Mouse (Mus musculus): ENCODE measurements around the gene Cd99l2. TPM values are rescaled to one million over a fixed set of nuclear protein-coding genes. Genes with fewer than 3 reads are reported as not detected.

Cd99l2 gene
- polyA plus RNA-seq (2014; fragmentation: Illumina TruSeq; extraction: RNeasy Lipid Tissue Mini Kit (QIAGEN cat#74804); ENCODE audit: low read depth, low replicate concordance) = 77.3 TPM

DNA sequence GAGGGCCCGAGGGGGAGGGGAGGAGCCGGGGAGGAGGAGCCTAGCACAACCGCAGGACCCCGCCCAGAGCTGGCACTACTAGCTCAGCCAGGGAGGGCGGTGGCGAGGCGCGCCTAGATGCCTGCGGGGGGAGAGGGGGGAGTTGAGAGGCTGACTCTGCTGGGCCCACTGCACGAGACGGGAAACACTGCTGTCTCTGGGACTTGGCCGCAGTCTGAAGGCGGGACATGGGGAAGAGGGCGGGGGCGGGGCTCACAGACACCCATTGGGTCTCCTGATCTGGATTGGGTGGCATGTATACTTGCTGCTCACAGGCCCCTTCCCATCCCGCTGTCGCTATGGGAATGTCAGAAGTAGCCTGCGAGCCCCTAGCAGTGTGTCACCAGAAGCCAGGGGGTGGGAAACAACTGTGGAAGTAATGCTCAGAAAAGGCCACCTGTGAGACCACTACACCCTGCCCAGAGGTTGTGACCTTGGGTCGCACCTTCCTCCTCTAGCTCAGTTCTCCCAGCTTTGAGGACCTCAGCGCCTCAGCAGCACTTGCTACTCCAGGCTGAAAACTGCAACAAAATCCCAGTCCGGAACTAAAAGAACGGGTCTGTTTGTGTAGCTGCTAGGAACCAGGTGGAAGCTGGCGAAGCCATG is at the start of gene Cd99l2:
Gene Cd99l2, minus strand, starts transcription at position 216 of the 645 bp plus-strand sequence.

Other genes starting within 250 kb of the Cd99l2 start
- gene Mtmr1, start 128.1 kb downstream of the Cd99l2 start, polyA plus RNA-seq (2014; fragmentation: Illumina TruSeq; extraction: RNeasy Lipid Tissue Mini Kit (QIAGEN cat#74804); ENCODE audit: low read depth, low replicate concordance) = 78.1 TPM
- gene Hmgb3, start 63.1 kb upstream of the Cd99l2 start, polyA plus RNA-seq (2014; fragmentation: Illumina TruSeq; extraction: RNeasy Lipid Tissue Mini Kit (QIAGEN cat#74804); ENCODE audit: low read depth, low replicate concordance) = 638 TPM
- gene Gpr50, start 170.8 kb upstream of the Cd99l2 start, polyA plus RNA-seq (2014; fragmentation: Illumina TruSeq; extraction: RNeasy Lipid Tissue Mini Kit (QIAGEN cat#74804); ENCODE audit: low read depth, low replicate concordance) = not detected

Measured in adrenal gland, adult 10 weeks (tissue).